Mouse (Mus musculus) ES-Bruce4 (cell line): Measurements from ENCODE around the gene Tmem150b. TPM values are rescaled to one million over a fixed set of nuclear protein-coding genes. Genes with fewer than 3 reads are reported as not detected.

Experiments used
- H3K27ac ChIP-seq: 2 replicates; pipeline ENCODE4 v1.5.1; 2012; ENCODE audit warnings: low read length, inconsistent platforms; ENCODE audit not compliant: insufficient read depth
- H3K27me3 ChIP-seq: 2 replicates; pipeline ENCODE4 v1.6.1; 2012; ENCODE audit warnings: mild to moderate bottlenecking, low read length, inconsistent platforms; ENCODE audit not compliant: control insufficient read depth, poor library complexity, insufficient read depth, severe bottlenecking
- H3K36me3 ChIP-seq: 2 replicates; pipeline ENCODE4 v1.6.1; 2012; ENCODE audit warnings: inconsistent platforms, mild to moderate bottlenecking, low read length, moderate library complexity; ENCODE audit not compliant: control insufficient read depth, poor library complexity, insufficient read depth, severe bottlenecking
- H3K4me1 ChIP-seq: one replicate; pipeline ENCODE4 v1.8.1; 2011; ENCODE audit warnings: low read length; ENCODE audit not compliant: control insufficient read depth, insufficient read depth
- H3K4me3 ChIP-seq: 2 replicates; pipeline ENCODE4 v1.5.1; 2011; ENCODE audit warnings: low read depth, mild to moderate bottlenecking, low read length
- H3K9ac ChIP-seq: 2 replicates; pipeline ENCODE4 v1.6.1; 2012; ENCODE audit warnings: low read depth, mild to moderate bottlenecking, inconsistent platforms; ENCODE audit not compliant: poor library complexity, severe bottlenecking
- H3K9me3 ChIP-seq: replicated peaks from 2 replicates; pipeline ENCODE4 v1.6.1; 2012; ENCODE audit warnings: mild to moderate bottlenecking, low read length, inconsistent platforms; ENCODE audit not compliant: control insufficient read depth, poor library complexity, insufficient read depth, severe bottlenecking
- CTCF ChIP-seq: IDR thresholded peaks from one replicate; pipeline ENCODE4 v1.8.1; 2011; ENCODE audit warnings: low read depth, low read length
- EP300 ChIP-seq: IDR thresholded peaks from 2 replicates; pipeline ENCODE4 v1.6.1; 2011; ENCODE audit warnings: low read depth, low read length; ENCODE audit not compliant: insufficient read depth
- POLR2A ChIP-seq: IDR thresholded peaks from one replicate; pipeline ENCODE4 v1.8.1; 2011; ENCODE audit warnings: low read length; ENCODE audit not compliant: insufficient read depth
- polyA plus RNA-seq: library from polyadenylated mRNA; stranded (reverse); fragments of >200 nt; gene quantifications from 2 replicates; pipeline ENCODE4 v1.2.4, GENCODE M21; 2011; ENCODE audit warnings: low read depth; ENCODE audit not compliant: missing spikeins, insufficient read depth, insufficient read length

Gene Tmem150b
- polyA plus RNA-seq, 1 experiment = not detected

- Histone ChIP-seq H3K9ac (peak overlapping the region; percentile 79), H3K4me1 (peaks cover 3% of the 10 kb centered on the region), H3K27me3 (no peaks in the 10 kb centered on the region), H3K36me3 (no peaks in the 10 kb centered on the region), H3K4me3 (peak overlapping the region; percentile 86), H3K9me3 (no peaks in the 10 kb centered on the region), H3K27ac (no peak overlapping the region)
- TF ChIP-seq EP300 = no peak
- TF ChIP-seq CTCF = no peak
- no peak for TF ChIP-seq POLR2A
Measured at GRCm38 (mm10) chr7:4658128-4658907, 66.7 kb downstream of the Tmem150b start.

GRCm38 (mm10) chr7:4657521-4658127, 67.4 kb downstream of the Tmem150b start:
- no peaks in the 10 kb centered on the region for H3K27me3 ChIP-seq
- H3K9me3 ChIP-seq = no peaks in the 10 kb centered on the region
- no peak for TF ChIP-seq POLR2A
- TF ChIP-seq EP300 = no peak
- no peak for TF ChIP-seq CTCF
- H3K9ac ChIP-seq = peak overlapping the region; percentile 79
- H3K4me1 ChIP-seq = peaks cover 3% of the 10 kb centered on the region
- H3K36me3 ChIP-seq = no peaks in the 10 kb centered on the region
- H3K4me3 ChIP-seq = peak overlapping the region; percentile 86
- H3K27ac ChIP-seq = no peak overlapping the region

Other genes with a start within 250 kb of the Tmem150b start
- 63.1 and 68.7 TPM in 2 replicates for gene Ppp1r12c, start 223.6 kb downstream of the Tmem150b start, polyA plus RNA-seq
- 20.2 and 20.7 TPM in 2 replicates for gene Tnnt1, start 208.9 kb downstream of the Tmem150b start, polyA plus RNA-seq
- 10.0 and 11.5 TPM in 2 replicates for gene Tnni3, start 201.0 kb downstream of the Tmem150b start, polyA plus RNA-seq
- gene Dnaaf3, start 192.8 kb downstream of the Tmem150b start, polyA plus RNA-seq = 9.2 and 10.0 TPM in 2 replicates
- 4.3 and 4.9 TPM in 2 replicates for gene Syt5, start 177.7 kb downstream of the Tmem150b start, polyA plus RNA-seq
- not detected in 2 replicates for gene Ptprh, start 121.2 kb downstream of the Tmem150b start, polyA plus RNA-seq
- gene Tmem86b, start 93.8 kb downstream of the Tmem150b start, polyA plus RNA-seq = 3.8 and 5.5 TPM in 2 replicates
- 58.6 and 66.3 TPM in 2 replicates for gene Ppp6r1, start 66.2 kb downstream of the Tmem150b start, polyA plus RNA-seq
- gene Hspbp1, start 40.2 kb downstream of the Tmem150b start, polyA plus RNA-seq = 51.8 and 63.3 TPM in 2 replicates
- 10.9 TPM in 2 replicates for gene Brsk1, start 34.6 kb downstream of the Tmem150b start, polyA plus RNA-seq
- 69.0 and 72.3 TPM in 2 replicates for gene Kmt5c, start 14.9 kb upstream of the Tmem150b start, polyA plus RNA-seq
- gene Cox6b2, start 27.8 kb upstream of the Tmem150b start, polyA plus RNA-seq = 319 and 368 TPM in 2 replicates
- not detected in 2 replicates for gene Fam71e2, start 46.1 kb upstream of the Tmem150b start, polyA plus RNA-seq
- gene Il11, start 57.6 kb upstream of the Tmem150b start, polyA plus RNA-seq = 1.4 and 1.9 TPM in 2 replicates
- gene Tmem190, start 57.7 kb upstream of the Tmem150b start, polyA plus RNA-seq = not detected in 2 replicates
- gene Tmem238, start 64.4 kb upstream of the Tmem150b start, polyA plus RNA-seq = 2.6 and 6.8 TPM in 2 replicates
- gene Rpl28, start 67.6 kb upstream of the Tmem150b start, polyA plus RNA-seq = 969 and 977 TPM in 2 replicates
- 474 and 498 TPM in 2 replicates for gene Ube2s, start 87.3 kb upstream of the Tmem150b start, polyA plus RNA-seq
- 3.8 and 5.3 TPM in 2 replicates for gene Shisa7, start 119.4 kb upstream of the Tmem150b start, polyA plus RNA-seq
- 3.8 and 4.2 TPM in 2 replicates for gene Isoc2b, start 145.0 kb upstream of the Tmem150b start, polyA plus RNA-seq
- gene Isoc2a, start 151.9 kb upstream of the Tmem150b start, polyA plus RNA-seq = 3.3 and 4.3 TPM in 2 replicates
- 1.1 TPM in 2 replicates for gene Gm36210, start 181.3 kb upstream of the Tmem150b start, polyA plus RNA-seq
- 5.0 and 5.4 TPM in 2 replicates for gene Zfp628, start 190.0 kb upstream of the Tmem150b start, polyA plus RNA-seq
- 2.2 and 3.3 TPM in 2 replicates for gene Nat14, start 196.8 kb upstream of the Tmem150b start, polyA plus RNA-seq
- 1.5 and 2.0 TPM in 2 replicates for gene Ssc5d, start 200.5 kb upstream of the Tmem150b start, polyA plus RNA-seq
- gene Sbk2, start 239.2 kb upstream of the Tmem150b start, polyA plus RNA-seq = 0.48 and 1.0 TPM in 2 replicates
- 0.25 and 0.55 TPM in 2 replicates for gene Sbk3, start 245.9 kb upstream of the Tmem150b start, polyA plus RNA-seq